13 mouse cellular contexts compared by ENCODE assay signal in the genomic region with DNA sequence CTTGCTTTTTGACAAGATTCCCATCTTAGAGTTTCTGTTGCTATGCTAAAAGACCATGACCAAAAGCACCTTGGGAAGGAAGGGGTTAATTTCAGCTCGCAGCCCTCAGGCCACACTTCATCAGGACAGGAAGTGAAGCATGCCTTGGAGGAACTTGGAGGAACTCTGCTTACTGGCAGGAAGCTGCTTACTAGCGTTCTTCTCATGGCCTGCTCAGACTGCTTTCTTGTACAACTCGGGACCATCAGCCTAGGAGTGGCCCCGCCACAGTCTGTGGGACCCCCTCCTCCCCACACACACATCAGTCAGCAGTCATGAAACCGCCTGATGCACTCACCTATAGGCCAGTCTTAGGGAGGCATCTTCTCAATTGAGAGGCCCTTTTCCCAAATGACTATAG. TPM values are rescaled to one million over a fixed set of nuclear protein-coding genes. Genes with fewer than 3 reads are reported as not detected.
A peak's percentile ranks its signal among the peaks of the same experiment; 100 is the strongest.
DNase-seq lines count a peak whose midpoint lies in the region; ATAC-seq and TF ChIP-seq lines count a peak whose summit lies in the region.
"Had no signal": no experiment of that assay in that cellular context is flagged by ENCODE, and none has a peak within 500 bp of the region (broad histone marks: within the 10 kb centered on the region; RNA-seq: fewer than 3 reads in every experiment).

No protein-coding gene starts in this region.

- peaks cover 35% of the 10 kb centered on the region for H3K4me1 ChIP-seq in heart, embryonic 13.5 days
- no peaks in the 10 kb centered on the region for H3K4me1 ChIP-seq in neural tube, embryonic 14.5 days (ENCODE audit: control insufficient read depth, insufficient read depth, low read length)
- 0 out of 2 replicates have a peak, but pooled peaks cover 2% of the 10 kb centered on the region for H3K4me1 ChIP-seq in intestine, embryonic 15.5 days (replicated peaks)
- H3K4me1 ChIP-seq in stomach, postnatal 0 days (replicated peaks; ENCODE audit: control insufficient read depth, insufficient read depth), result no peaks in the 10 kb centered on the region
- H3K4me1 ChIP-seq in forebrain, embryonic 13.5 days, result no peaks in the 10 kb centered on the region
- H3K4me1 ChIP-seq: neural tube, embryonic 15.5 days had no signal

- H3K27ac ChIP-seq in heart, embryonic 13.5 days (replicated peaks), result peak overlapping the region; percentile 61
- no peak overlapping the region for H3K27ac ChIP-seq in neural tube, embryonic 14.5 days (ENCODE audit: low read depth, low read length)
- peak overlapping the region; percentile 41; the same call in 1 of the 2 replicates for H3K27ac ChIP-seq in intestine, embryonic 15.5 days
- H3K27ac ChIP-seq in stomach, postnatal 0 days (replicated peaks), result peak overlapping the region; percentile 61; the same call in 1 of the 2 replicates
- no peak overlapping the region for H3K27ac ChIP-seq in forebrain, embryonic 13.5 days
- H3K27ac ChIP-seq: neural tube, embryonic 15.5 days had no signal

- H3K27me3 ChIP-seq in heart, embryonic 13.5 days (replicated peaks), result no peaks in the 10 kb centered on the region
- H3K27me3 ChIP-seq in neural tube, embryonic 14.5 days (ENCODE audit: control insufficient read depth, insufficient read depth, low read length), result no peaks in the 10 kb centered on the region
- no peaks in the 10 kb centered on the region for H3K27me3 ChIP-seq in intestine, embryonic 15.5 days (replicated peaks)
- no peaks in the 10 kb centered on the region for H3K27me3 ChIP-seq in stomach, postnatal 0 days (ENCODE audit: control insufficient read depth, insufficient read depth, low read length)
- H3K27me3 ChIP-seq in forebrain, embryonic 13.5 days, result no peaks in the 10 kb centered on the region
- H3K27me3 ChIP-seq: megakaryocyte, embryonic 14.5 days; neural tube, embryonic 15.5 days had no signal

- intact Hi-C loops in heart, postnatal 14 days (cut with DNase I), result no loop called here

- ATAC-seq in heart, embryonic 13.5 days (ENCODE audit: extremely low read depth, insufficient number of reproducible peaks, low FRiP score, low TSS enrichment), result no peak
- 0 out of 2 replicates have a peak, but pooled peaks have one; percentile 24 for ATAC-seq in neural tube, embryonic 14.5 days (ENCODE audit: low read depth)
- peak; percentile 47 for ATAC-seq in intestine, embryonic 15.5 days
- ATAC-seq in stomach, postnatal 0 days (ENCODE audit: low FRiP score, low TSS enrichment), result no peak
- ATAC-seq in forebrain, embryonic 13.5 days, result no peak

- no peak for TF ChIP-seq EP300 in stomach, postnatal 0 days (optimal IDR thresholded peaks at IDR 0.05)

- H3K9me3 ChIP-seq in heart, embryonic 13.5 days, result no peaks in the 10 kb centered on the region
- no peaks in the 10 kb centered on the region for H3K9me3 ChIP-seq in neural tube, embryonic 14.5 days (ENCODE audit: control insufficient read depth, low read length)
- H3K9me3 ChIP-seq in intestine, embryonic 15.5 days, result no peaks in the 10 kb centered on the region
- H3K9me3 ChIP-seq in stomach, postnatal 0 days (ENCODE audit: control insufficient read depth, low read length), result no peaks in the 10 kb centered on the region
- no peaks in the 10 kb centered on the region for H3K9me3 ChIP-seq in forebrain, embryonic 13.5 days (replicated peaks)
- H3K9me3 ChIP-seq: megakaryocyte, embryonic 14.5 days; neural tube, embryonic 15.5 days had no signal

- no peak overlapping the region for H3K4me3 ChIP-seq in heart, embryonic 13.5 days
- no peak overlapping the region for H3K4me3 ChIP-seq in neural tube, embryonic 14.5 days (ENCODE audit: low read depth, low read length)
- H3K4me3 ChIP-seq in intestine, embryonic 15.5 days (replicated peaks), result no peak overlapping the region
- H3K4me3 ChIP-seq in stomach, postnatal 0 days (ENCODE audit: low read depth, low read length), result no peak overlapping the region
- no peak overlapping the region for H3K4me3 ChIP-seq in forebrain, embryonic 13.5 days
- H3K4me3 ChIP-seq: megakaryocyte, embryonic 14.5 days; neural tube, embryonic 15.5 days had no signal

- 38% methylated on average over 5 of the region's 5 CpGs for WGBS in heart, embryonic 13.5 days
- WGBS in neural tube, embryonic 14.5 days, result 61% methylated on average over 5 of the region's 5 CpGs
- WGBS in intestine, embryonic 15.5 days, result 39% methylated on average over 5 of the region's 5 CpGs
- 38% methylated on average over 5 of the region's 5 CpGs for WGBS in stomach, postnatal 0 days
- WGBS in forebrain, embryonic 13.5 days, result 66% methylated on average over 5 of the region's 5 CpGs

- no peak for DNase-seq in heart, postnatal 14 days
- DNase-seq in neural tube, embryonic 10.5 days (ENCODE audit: extremely low spot score, low spot score), result no peak
- no peak for DNase-seq in stomach, postnatal 0 days (ENCODE audit: low spot score)
- DNase-seq in frontal cortex, postnatal 10 days (ENCODE audit: low spot score in 2 of 2), result no peak
- DNase-seq: cerebellum, adult 2 months; right cerebral cortex, postnatal 4 days; thymus, postnatal 25 days had no signal

- TF ChIP-seq CTCF in stomach, postnatal 0 days (IDR thresholded peaks at IDR 0.05; ENCODE audit: low read depth), result no peak

- H3K36me3 ChIP-seq in heart, embryonic 13.5 days, result peaks cover 100% of the 10 kb centered on the region
- H3K36me3 ChIP-seq in neural tube, embryonic 14.5 days (ENCODE audit: control insufficient read depth, insufficient read depth, low read length), result peaks cover 32% of the 10 kb centered on the region; the same call in 1 of the 2 replicates
- H3K36me3 ChIP-seq in intestine, embryonic 15.5 days, result peaks cover 54% of the 10 kb centered on the region
- peaks cover 38% of the 10 kb centered on the region for H3K36me3 ChIP-seq in stomach, postnatal 0 days (ENCODE audit: control insufficient read depth, insufficient read depth, low read length)
- H3K36me3 ChIP-seq in forebrain, embryonic 13.5 days (ENCODE audit: poor library complexity, severe bottlenecking), result peaks cover 97% of the 10 kb centered on the region

- peak overlapping the region; percentile 44; the same call in 1 of the 2 replicates for H3K9ac ChIP-seq in heart, embryonic 13.5 days
- H3K9ac ChIP-seq in neural tube, embryonic 14.5 days (replicated peaks; ENCODE audit: low read depth, low read length), result no peak overlapping the region
- H3K9ac ChIP-seq in intestine, embryonic 15.5 days, result no peak overlapping the region
- no peak overlapping the region for H3K9ac ChIP-seq in stomach, postnatal 0 days (ENCODE audit: low read length)
- no peak overlapping the region for H3K9ac ChIP-seq in forebrain, embryonic 13.5 days
- H3K9ac ChIP-seq: neural tube, embryonic 15.5 days had no signal

- H3K4me2 ChIP-seq in heart, embryonic 13.5 days, result no peak overlapping the region
- H3K4me2 ChIP-seq in neural tube, embryonic 14.5 days (ENCODE audit: low read depth, low read length), result no peak overlapping the region
- no peak overlapping the region for H3K4me2 ChIP-seq in intestine, embryonic 15.5 days (replicated peaks)
- no peak overlapping the region for H3K4me2 ChIP-seq in stomach, postnatal 0 days (replicated peaks; ENCODE audit: low read depth)
- H3K4me2 ChIP-seq in forebrain, embryonic 13.5 days, result no peak overlapping the region
- H3K4me2 ChIP-seq: neural tube, embryonic 15.5 days had no signal

RNA-seq across cellular contexts. Expression of gene Rab14, which starts 26.8 kb away (rescaled TPM):
- polyA plus RNA-seq in heart, embryonic 13.5 days (2015; fragmentation: Nextera tagmentation; extraction: Ambion mirVana), result 228 and 262 TPM in 2 replicates
- 100 to 1,000 TPM; 134 to 139 TPM for total RNA-seq in heart, postnatal 14 days (2021)
- polyA plus RNA-seq in neural tube, embryonic 14.5 days (2014; fragmentation: Nextera tagmentation; extraction: Ambion mirVana), result 426 and 429 TPM in 2 replicates
- polyA plus RNA-seq in intestine, embryonic 15.5 days (2015; fragmentation: Nextera tagmentation; extraction: Ambion mirVana), result 292 and 338 TPM in 2 replicates
- polyA plus RNA-seq in stomach, postnatal 0 days (2015; fragmentation: Nextera tagmentation; extraction: Ambion mirVana), result 325 and 350 TPM in 2 replicates
- 421 and 432 TPM in 2 replicates for polyA plus RNA-seq in forebrain, embryonic 13.5 days (2015; fragmentation: Nextera tagmentation; extraction: Ambion mirVana)

Comparison
In these comparisons a context has a peak if more than half of its experiments do, and no peak if none do; other contexts are left out.
1. ATAC-seq: peak in neural tube, embryonic 14.5 days (single experiment) and intestine, embryonic 15.5 days (single experiment); none in heart, embryonic 13.5 days (single experiment), stomach, postnatal 0 days (single experiment) and forebrain, embryonic 13.5 days (single experiment).
2. H3K27ac ChIP-seq: peak in heart, embryonic 13.5 days (single experiment), intestine, embryonic 15.5 days (single experiment) and stomach, postnatal 0 days (single experiment); none in neural tube, embryonic 14.5 days (single experiment) and forebrain, embryonic 13.5 days (single experiment).